Mouse (Mus musculus) liver, adult 2 months (tissue): ENCODE measurements around the gene Macc1.

Experiments
- CTCF ChIP-seq: fragments of 200-500 bp; IDR thresholded peaks from 2 replicates; pipeline ENCODE4 v1.5.1; 2011; ENCODE audit warnings: low read depth, low read length, control low read depth
- POLR2A ChIP-seq: fragments of 200-500 bp; IDR thresholded peaks from 2 replicates; pipeline ENCODE4 v1.6.1; 2011; ENCODE audit warnings: low read length, control low read depth; ENCODE audit not compliant: insufficient read depth; ENCODE audit errors: extremely low read depth

DNA sequence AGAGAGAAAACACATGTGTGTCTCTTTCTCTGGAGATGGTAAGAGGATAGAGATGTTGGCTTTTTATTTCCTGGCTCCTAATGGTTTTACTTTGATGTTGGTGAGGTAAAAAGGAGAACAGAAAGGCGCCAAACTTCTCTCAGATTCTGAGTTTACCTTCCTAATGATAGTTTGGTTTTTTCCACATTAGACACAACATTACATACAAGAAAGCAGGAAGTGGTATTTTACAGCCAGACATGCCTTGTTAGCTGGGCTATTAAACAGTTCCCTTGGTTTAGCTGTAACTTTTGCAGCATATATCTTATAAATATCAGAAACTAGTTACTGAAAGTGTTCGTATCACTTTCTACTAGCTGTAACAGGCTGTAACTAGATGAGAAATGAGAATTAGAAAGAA, 96.9 kb downstream of the Macc1 start:
- TF ChIP-seq CTCF (no peak), POLR2A (no peak)
